Mouse (Mus musculus) testis, adult 2 months (tissue): ENCODE results near the gene Plk3. TPM values are rescaled to one million over a fixed set of nuclear protein-coding genes. Genes with fewer than 3 reads are reported as not detected.

Source experiments
- H3K27ac ChIP-seq: fragments of 200-500 bp; 2 replicates; pipeline ENCODE4 v1.5.1; 2012; ENCODE audit warnings: low read depth, low read length; ENCODE audit not compliant: control insufficient read depth, insufficient read depth
- H3K27me3 ChIP-seq: fragments of 200-500 bp; 2 replicates; pipeline ENCODE4 v1.6.1; 2012; ENCODE audit warnings: mild to moderate bottlenecking, low read length, moderate library complexity; ENCODE audit not compliant: control insufficient read depth, insufficient read depth
- H3K36me3 ChIP-seq: fragments of 200-500 bp; 2 replicates; pipeline ENCODE4 v1.6.1; 2012; ENCODE audit warnings: mild to moderate bottlenecking, low read length; ENCODE audit not compliant: control insufficient read depth, insufficient read depth
- H3K4me1 ChIP-seq: fragments of 200-500 bp; 2 replicates; pipeline ENCODE4 v1.6.1; 2012; ENCODE audit warnings: low read length; ENCODE audit not compliant: control insufficient read depth, insufficient read depth
- H3K4me3 ChIP-seq: fragments of 200-500 bp; 2 replicates; pipeline ENCODE4 v1.5.1; 2012; ENCODE audit warnings: low read depth, mild to moderate bottlenecking, low read length, moderate library complexity, mixed read lengths; ENCODE audit not compliant: control insufficient read depth
- CTCF ChIP-seq: fragments of 200-500 bp; IDR thresholded peaks from 2 replicates; pipeline ENCODE4 v1.5.1; 2012; ENCODE audit warnings: low read depth, mild to moderate bottlenecking, inconsistent platforms, low read length, moderate library complexity; ENCODE audit not compliant: control insufficient read depth, insufficient read depth, insufficient replicate concordance
- POLR2A ChIP-seq: fragments of 200-500 bp; IDR thresholded peaks from 2 replicates; pipeline ENCODE4 v1.6.1; 2012; ENCODE audit warnings: low read depth, mild to moderate bottlenecking, inconsistent platforms, low read length, moderate library complexity; ENCODE audit not compliant: control insufficient read depth
- polyA plus RNA-seq: library from polyadenylated mRNA; depleted of rRNA; stranded (reverse); fragments of >200 nt; gene quantifications from 2 replicates; pipeline ENCODE4 v1.2.3, GENCODE M21; 2012

Gene Plk3
- polyA plus RNA-seq, 1 experiment: 0.94 TPM

GRCm38 (mm10) chr4:117138295-117139216 is 4.8 kb upstream of the Plk3 start:
- no peak overlapping the region for H3K4me3 ChIP-seq
- no peaks in the 10 kb centered on the region for H3K27me3 ChIP-seq
- H3K36me3 ChIP-seq: no peaks in the 10 kb centered on the region
- TF ChIP-seq POLR2A (no peak), CTCF (no peak)
- H3K27ac ChIP-seq: no peak overlapping the region
- peaks cover 8% of the 10 kb centered on the region for H3K4me1 ChIP-seq

- TF ChIP-seq POLR2A: no peak
- TF ChIP-seq CTCF: no peak
- H3K27ac ChIP-seq: no peak overlapping the region
- peaks cover 17% of the 10 kb centered on the region for H3K4me1 ChIP-seq
- H3K36me3 ChIP-seq: no peaks in the 10 kb centered on the region
- H3K4me3 ChIP-seq: no peak overlapping the region
- no peaks in the 10 kb centered on the region for H3K27me3 ChIP-seq
Observed at GRCm38 (mm10) chr4:117136034-117136433, 2.3 kb upstream of the Plk3 start.

GRCm38 (mm10) chr4:117134601-117134995 is 835 bp upstream of the Plk3 start:
- Histone ChIP-seq H3K4me3 (no peak overlapping the region), H3K27ac (no peak overlapping the region), H3K27me3 (no peaks in the 10 kb centered on the region), H3K36me3 (no peaks in the 10 kb centered on the region), H3K4me1 (peaks cover 17% of the 10 kb centered on the region)
- TF ChIP-seq CTCF (no peak), POLR2A (no peak)

- Histone ChIP-seq H3K36me3 (no peaks in the 10 kb centered on the region), H3K4me3 (peak overlapping the region; percentile 84), H3K27ac (no peak overlapping the region), H3K27me3 (no peaks in the 10 kb centered on the region), H3K4me1 (peaks cover 17% of the 10 kb centered on the region)
- TF ChIP-seq CTCF: no peak
- TF ChIP-seq POLR2A: no peak
Observed at GRCm38 (mm10) chr4:117133366-117133796, 382 bp downstream of the Plk3 start.

GRCm38 (mm10) chr4:117132794-117133143 is 994 bp downstream of the Plk3 start:
- Histone ChIP-seq H3K27me3 (no peaks in the 10 kb centered on the region), H3K36me3 (no peaks in the 10 kb centered on the region), H3K4me3 (no peak overlapping the region; the same call in 1 of the 2 replicates), H3K4me1 (peaks cover 19% of the 10 kb centered on the region), H3K27ac (no peak overlapping the region)
- TF ChIP-seq POLR2A (no peak), CTCF (no peak)

- TF ChIP-seq CTCF: no peak
- no peak for TF ChIP-seq POLR2A
- H3K27me3 ChIP-seq: no peaks in the 10 kb centered on the region
- peaks cover 19% of the 10 kb centered on the region for H3K4me1 ChIP-seq
- H3K27ac ChIP-seq: no peak overlapping the region
- H3K4me3 ChIP-seq: no peak overlapping the region
- H3K36me3 ChIP-seq: no peaks in the 10 kb centered on the region
Observed at GRCm38 (mm10) chr4:117131890-117132793, 1.6 kb downstream of the Plk3 start.

- no peak for TF ChIP-seq CTCF
- no peak for TF ChIP-seq POLR2A
- Histone ChIP-seq H3K27ac (no peak overlapping the region), H3K4me3 (no peak overlapping the region), H3K36me3 (no peaks in the 10 kb centered on the region), H3K4me1 (peaks cover 19% of the 10 kb centered on the region), H3K27me3 (no peaks in the 10 kb centered on the region)
Observed at GRCm38 (mm10) chr4:117131198-117131597, 2.6 kb downstream of the Plk3 start.
